Mouse (Mus musculus): ENCODE results near the gene Emilin2. TPM values are rescaled to one million over a fixed set of nuclear protein-coding genes. Genes with fewer than 3 reads are reported as not detected.
"Not testable (repeated sequence)": the region's sequence is repeated elsewhere in the genome, so short reads cannot be mapped to it uniquely, and the experiment has no call there.

The Emilin2 gene
- total RNA-seq (2017): 13.1 and 21.3 TPM in 2 replicates

GRCm38 (mm10) chr17:71311340-71312171 is at the start of gene Emilin2:
TSS of gene Emilin2 (minus strand) at chr17:71311978.
- ATAC-seq (replicated peaks in 1 of 2; ENCODE audit: insufficient read depth in 1 of 2, low FRiP score in 2 of 2, low TSS enrichment in 1 of 2, low read depth in 1 of 2, poor library complexity in 2 of 2, severe bottlenecking in 2 of 2): peak; percentile 18 to 46; a peak in 1 of 4 replicates

- ATAC-seq (replicated peaks in 1 of 2; ENCODE audit: insufficient read depth in 1 of 2, low FRiP score in 2 of 2, low TSS enrichment in 1 of 2, low read depth in 1 of 2, poor library complexity in 2 of 2, severe bottlenecking in 2 of 2): no peak
Observed at GRCm38 (mm10) chr17:71355526-71355925, 43.7 kb upstream of the Emilin2 start.

GRCm38 (mm10) chr17:71354205-71354604 is 42.4 kb upstream of the Emilin2 start:
- no peak for ATAC-seq (replicated peaks in 1 of 2; ENCODE audit: insufficient read depth in 1 of 2, low FRiP score in 2 of 2, low TSS enrichment in 1 of 2, low read depth in 1 of 2, poor library complexity in 2 of 2, severe bottlenecking in 2 of 2)

- no peak for ATAC-seq (replicated peaks in 1 of 2; ENCODE audit: insufficient read depth in 1 of 2, low FRiP score in 2 of 2, low TSS enrichment in 1 of 2, low read depth in 1 of 2, poor library complexity in 2 of 2, severe bottlenecking in 2 of 2)
Observed at GRCm38 (mm10) chr17:71348188-71348587, 36.4 kb upstream of the Emilin2 start.

- no peak for ATAC-seq (replicated peaks in 1 of 2; ENCODE audit: insufficient read depth in 1 of 2, low FRiP score in 2 of 2, low TSS enrichment in 1 of 2, low read depth in 1 of 2, poor library complexity in 2 of 2, severe bottlenecking in 2 of 2)
Observed at GRCm38 (mm10) chr17:71342006-71342405, 30.2 kb upstream of the Emilin2 start.

GRCm38 (mm10) chr17:71338627-71339026 is 26.8 kb upstream of the Emilin2 start:
- ATAC-seq (replicated peaks in 1 of 2; ENCODE audit: insufficient read depth in 1 of 2, low FRiP score in 2 of 2, low TSS enrichment in 1 of 2, low read depth in 1 of 2, poor library complexity in 2 of 2, severe bottlenecking in 2 of 2): no peak

GRCm38 (mm10) chr17:71337546-71337945 is 25.8 kb upstream of the Emilin2 start:
- peak in 1 of 2 experiments; percentile 51; a peak in 1 of 4 replicates for ATAC-seq (replicated peaks in 1 of 2; ENCODE audit: insufficient read depth in 1 of 2, low FRiP score in 2 of 2, low TSS enrichment in 1 of 2, low read depth in 1 of 2, poor library complexity in 2 of 2, severe bottlenecking in 2 of 2)

GRCm38 (mm10) chr17:71336421-71336820 is 24.6 kb upstream of the Emilin2 start:
- no peak for ATAC-seq (replicated peaks in 1 of 2; ENCODE audit: insufficient read depth in 1 of 2, low FRiP score in 2 of 2, low TSS enrichment in 1 of 2, low read depth in 1 of 2, poor library complexity in 2 of 2, severe bottlenecking in 2 of 2)

- ATAC-seq (replicated peaks in 1 of 2; ENCODE audit: insufficient read depth in 1 of 2, low FRiP score in 2 of 2, low TSS enrichment in 1 of 2, low read depth in 1 of 2, poor library complexity in 2 of 2, severe bottlenecking in 2 of 2): no peak
Observed at GRCm38 (mm10) chr17:71332298-71332697, 20.5 kb upstream of the Emilin2 start.

GRCm38 (mm10) chr17:71320731-71321130 is 9.0 kb upstream of the Emilin2 start:
- not testable (repeated sequence) for ATAC-seq (replicated peaks in 1 of 2; ENCODE audit: insufficient read depth in 1 of 2, low FRiP score in 2 of 2, low TSS enrichment in 1 of 2, low read depth in 1 of 2, poor library complexity in 2 of 2, severe bottlenecking in 2 of 2)

GRCm38 (mm10) chr17:71319361-71319760 is 7.6 kb upstream of the Emilin2 start:
- ATAC-seq (replicated peaks in 1 of 2; ENCODE audit: insufficient read depth in 1 of 2, low FRiP score in 2 of 2, low TSS enrichment in 1 of 2, low read depth in 1 of 2, poor library complexity in 2 of 2, severe bottlenecking in 2 of 2): no peak

GRCm38 (mm10) chr17:71317571-71317970 is 5.8 kb upstream of the Emilin2 start:
- no peak for ATAC-seq (replicated peaks in 1 of 2; ENCODE audit: insufficient read depth in 1 of 2, low FRiP score in 2 of 2, low TSS enrichment in 1 of 2, low read depth in 1 of 2, poor library complexity in 2 of 2, severe bottlenecking in 2 of 2)

GRCm38 (mm10) chr17:71314315-71314714 is 2.5 kb upstream of the Emilin2 start:
- no peak for ATAC-seq (replicated peaks in 1 of 2; ENCODE audit: insufficient read depth in 1 of 2, low FRiP score in 2 of 2, low TSS enrichment in 1 of 2, low read depth in 1 of 2, poor library complexity in 2 of 2, severe bottlenecking in 2 of 2)

GRCm38 (mm10) chr17:71310486-71311339 is 1.1 kb downstream of the Emilin2 start:
- peak; percentile 62 to 83 for ATAC-seq (replicated peaks in 1 of 2; ENCODE audit: insufficient read depth in 1 of 2, low FRiP score in 2 of 2, low TSS enrichment in 1 of 2, low read depth in 1 of 2, poor library complexity in 2 of 2, severe bottlenecking in 2 of 2)

GRCm38 (mm10) chr17:71309711-71310485 is 1.9 kb downstream of the Emilin2 start:
- 0 out of 4 replicates have a peak, but pooled peaks of 1 of the 2 experiments have one; percentile 18 for ATAC-seq (replicated peaks in 1 of 2; ENCODE audit: insufficient read depth in 1 of 2, low FRiP score in 2 of 2, low TSS enrichment in 1 of 2, low read depth in 1 of 2, poor library complexity in 2 of 2, severe bottlenecking in 2 of 2)

GRCm38 (mm10) chr17:71309141-71309540 is 2.6 kb downstream of the Emilin2 start:
- no peak for ATAC-seq (replicated peaks in 1 of 2; ENCODE audit: insufficient read depth in 1 of 2, low FRiP score in 2 of 2, low TSS enrichment in 1 of 2, low read depth in 1 of 2, poor library complexity in 2 of 2, severe bottlenecking in 2 of 2)

GRCm38 (mm10) chr17:71308296-71308695 is 3.5 kb downstream of the Emilin2 start:
- ATAC-seq (replicated peaks in 1 of 2; ENCODE audit: insufficient read depth in 1 of 2, low FRiP score in 2 of 2, low TSS enrichment in 1 of 2, low read depth in 1 of 2, poor library complexity in 2 of 2, severe bottlenecking in 2 of 2): no peak

All from hematopoietic stem cell, adult 5-6 weeks (primary cell).